Mouse (Mus musculus) bone marrow, adult 2 months (tissue): Measurements from ENCODE around the gene Susd6. TPM values are rescaled to one million over a fixed set of nuclear protein-coding genes. Genes with fewer than 3 reads are reported as not detected.
"Not testable (repeated sequence)": the region's sequence is repeated elsewhere in the genome, so short reads cannot be mapped to it uniquely, and the experiment has no call there.

Experiments
- H3K27ac ChIP-seq: fragments of 200-500 bp; 2 replicates; pipeline ENCODE4 v1.5.1; 2012; ENCODE audit warnings: low read depth, mild to moderate bottlenecking, control low read depth, inconsistent platforms, low read length; ENCODE audit not compliant: control insufficient read depth, poor library complexity, insufficient read depth
- H3K4me1 ChIP-seq: fragments of 200-500 bp; 2 replicates; pipeline ENCODE4 v1.6.1; 2011; ENCODE audit warnings: low read length; ENCODE audit not compliant: control insufficient read depth, insufficient read depth
- H3K4me3 ChIP-seq: fragments of 200-500 bp; replicated peaks from 2 replicates; pipeline ENCODE3; 2011; ENCODE audit warnings: mild to moderate bottlenecking, low read depth, low read length, control low read depth; ENCODE audit not compliant: control insufficient read depth
- CTCF ChIP-seq: fragments of 200-500 bp; IDR thresholded peaks from 2 replicates; pipeline ENCODE4 v1.5.1; 2011; ENCODE audit warnings: low read length, control low read depth; ENCODE audit not compliant: control insufficient read depth, insufficient read depth
- POLR2A ChIP-seq: fragments of 200-500 bp; IDR thresholded peaks from 2 replicates; pipeline ENCODE4 v1.6.1; 2011; ENCODE audit warnings: low read depth, mild to moderate bottlenecking, control low read depth, low read length, borderline replicate concordance; ENCODE audit not compliant: control insufficient read depth
- WGBS: fragments of 180-500 bp; shearing (Covaris S2); methylation state at CpG from one replicate; pipeline ENCODE4 v1.1.7; 2018; 5-methylcytosine and 5-hydroxymethylcytosine counted together
- polyA plus RNA-seq: library from polyadenylated mRNA; stranded (reverse); fragments of >200 nt; gene quantifications from 2 replicates; pipeline ENCODE4 v1.2.4, GENCODE M21; 2011; ENCODE audit warnings: low replicate concordance; ENCODE audit not compliant: missing spikeins, insufficient read depth, insufficient read length

The Susd6 gene
- polyA plus RNA-seq, 1 experiment = 17.3 TPM

DNA sequence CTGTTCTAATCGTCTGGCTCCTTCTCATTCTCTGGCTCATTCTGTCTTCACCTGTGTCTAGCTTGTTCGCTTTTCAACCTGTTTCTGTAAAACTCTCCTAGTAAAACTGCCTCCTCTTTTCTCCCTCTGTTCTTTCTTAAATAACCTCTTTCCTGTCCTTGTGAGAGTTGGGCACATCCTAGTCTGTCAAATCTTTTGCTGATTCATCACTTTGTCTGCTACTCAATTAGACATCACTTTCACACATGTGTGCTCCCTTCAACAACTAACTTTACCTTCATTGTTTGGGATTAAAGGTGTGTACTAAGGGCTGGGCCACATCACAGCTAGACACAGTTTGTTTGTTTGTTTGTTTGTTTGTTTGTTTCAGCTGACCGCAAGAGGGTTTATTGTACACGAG is 10.6 kb upstream of the Susd6 start:
- 88% methylated on average over 4 of the region's 4 CpGs for WGBS
- Histone ChIP-seq H3K4me1 (peaks cover 4% of the 10 kb centered on the region), H3K27ac (no peak overlapping the region), H3K4me3 (no peak overlapping the region)
- TF ChIP-seq CTCF = no peak
- no peak for TF ChIP-seq POLR2A

GRCm38 (mm10) chr12:80782190-80782589 is 8.1 kb upstream of the Susd6 start:
- H3K4me1 ChIP-seq = peaks cover 3% of the 10 kb centered on the region
- 79% methylated on average over 3 of the region's 3 CpGs for WGBS

GRCm38 (mm10) chr12:80782892-80783291 is 7.4 kb upstream of the Susd6 start:
- Histone ChIP-seq H3K4me1 (peaks cover 2% of the 10 kb centered on the region), H3K4me3 (no peak overlapping the region), H3K27ac (no peak overlapping the region)
- TF ChIP-seq POLR2A (no peak), CTCF (no peak)
- 54% methylated on average over 3 of the region's 3 CpGs for WGBS

More at GRCm38 (mm10) chr12:80782190-80782589, 8.1 kb upstream of the Susd6 start:
- TF ChIP-seq CTCF = no peak
- no peak for TF ChIP-seq POLR2A
- Histone ChIP-seq H3K4me3 (no peak overlapping the region), H3K27ac (no peak overlapping the region)

GRCm38 (mm10) chr12:80783889-80784288 is 6.4 kb upstream of the Susd6 start:
- H3K4me1 ChIP-seq = no peaks in the 10 kb centered on the region; the same call in 1 of the 2 replicates
- no peak overlapping the region for H3K27ac ChIP-seq
- no peak for TF ChIP-seq CTCF
- TF ChIP-seq POLR2A = no peak
- H3K4me3 ChIP-seq = no peak overlapping the region
- 25% methylated on average over 1 of the region's 1 CpGs for WGBS

- no peaks in the 10 kb centered on the region; the same call in none of the 2 replicates for H3K4me1 ChIP-seq
- no peak for TF ChIP-seq POLR2A
- no peak for TF ChIP-seq CTCF
- H3K4me3 ChIP-seq = no peak overlapping the region
- WGBS = 15% methylated on average over 5 of the region's 5 CpGs
- H3K27ac ChIP-seq = no peak overlapping the region
These were observed 5.3 kb upstream of the Susd6 start for GRCm38 (mm10) chr12:80785005-80785404.

DNA sequence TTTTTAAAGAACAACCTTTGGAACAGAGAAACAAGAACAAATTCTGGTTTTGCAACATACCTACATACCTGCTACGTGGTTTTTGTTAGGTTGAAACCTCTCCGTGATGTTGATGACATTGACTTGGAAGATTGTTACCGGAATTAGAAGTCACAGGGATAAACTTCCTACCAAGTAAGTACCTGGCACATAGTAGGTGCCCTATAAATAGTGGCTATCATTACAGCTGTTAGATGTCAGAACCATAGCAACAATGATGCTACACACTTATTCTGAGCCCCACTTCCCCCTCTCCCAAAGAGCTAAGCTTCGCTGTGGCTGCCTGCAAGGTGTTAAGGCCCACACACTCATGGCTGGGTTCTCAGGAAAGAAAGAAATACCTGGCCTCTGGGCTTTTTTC is 4.7 kb upstream of the Susd6 start:
- H3K4me3 ChIP-seq = no peak overlapping the region
- TF ChIP-seq CTCF (no peak), POLR2A (no peak)
- WGBS = 77% methylated on average over 4 of the region's 4 CpGs
- no peak overlapping the region for H3K27ac ChIP-seq
- H3K4me1 ChIP-seq = no peaks in the 10 kb centered on the region; the same call in none of the 2 replicates

- TF ChIP-seq POLR2A (no peak), CTCF (no peak)
- 65% methylated on average over 1 of the region's 1 CpGs for WGBS
- no peak overlapping the region for H3K27ac ChIP-seq
- no peaks in the 10 kb centered on the region; the same call in none of the 2 replicates for H3K4me1 ChIP-seq
- H3K4me3 ChIP-seq = no peak overlapping the region
These were observed 3.7 kb upstream of the Susd6 start for GRCm38 (mm10) chr12:80786591-80786990.

DNA sequence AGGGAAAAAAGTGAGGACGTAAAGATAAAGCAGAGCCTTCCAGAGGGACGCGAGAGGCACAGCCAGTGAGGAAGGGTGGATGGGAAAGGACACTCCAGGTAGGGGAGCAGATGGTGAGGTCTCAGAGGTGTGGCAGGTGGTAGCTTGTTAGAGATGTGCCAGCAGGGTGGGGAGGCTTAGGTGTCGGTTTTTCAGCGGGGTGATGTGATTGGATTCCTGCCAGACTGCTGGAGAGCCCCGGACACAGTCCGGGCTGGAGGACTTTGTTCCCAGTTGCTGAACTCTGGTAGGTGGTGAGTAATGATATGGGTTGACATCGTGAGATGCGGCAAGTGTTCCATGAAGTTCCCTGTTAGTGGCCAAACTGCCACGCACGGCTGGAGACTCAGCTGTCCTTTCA is 2.7 kb upstream of the Susd6 start:
- no peaks in the 10 kb centered on the region; the same call in none of the 2 replicates for H3K4me1 ChIP-seq
- WGBS = 76% methylated on average over 11 of the region's 11 CpGs
- H3K4me3 ChIP-seq = no peak overlapping the region
- H3K27ac ChIP-seq = no peak overlapping the region
- TF ChIP-seq POLR2A (no peak), CTCF (no peak)

GRCm38 (mm10) chr12:80788188-80788587 is 2.1 kb upstream of the Susd6 start:
- TF ChIP-seq POLR2A (no peak), CTCF (no peak)
- WGBS = 88% methylated on average over 3 of the region's 3 CpGs
- Histone ChIP-seq H3K4me1 (peaks cover 1% of the 10 kb centered on the region), H3K4me3 (no peak overlapping the region), H3K27ac (no peak overlapping the region)

DNA sequence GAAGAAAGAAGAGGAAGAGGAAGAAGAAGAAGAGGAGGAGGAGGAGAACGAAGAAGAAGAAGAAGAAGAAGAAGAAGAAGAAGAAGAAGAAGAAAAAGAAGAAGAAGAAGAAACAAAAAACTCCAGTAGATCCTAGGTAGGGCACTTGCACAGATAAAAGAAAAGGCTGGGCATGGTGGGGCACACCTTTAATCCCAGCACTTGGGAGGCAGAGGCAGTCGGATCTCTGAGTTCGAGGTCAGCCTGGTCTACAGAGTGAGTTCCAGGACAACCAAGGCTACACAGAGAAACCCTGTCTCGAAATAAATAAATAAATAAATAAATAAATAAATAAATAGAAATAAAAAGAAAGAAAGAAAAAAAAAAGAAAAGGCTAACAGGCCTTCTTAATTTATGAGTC is 1.0 kb upstream of the Susd6 start:
- not testable (repeated sequence) for H3K4me1 ChIP-seq, H3K4me3 ChIP-seq, H3K27ac ChIP-seq
- WGBS = 72% methylated on average over 4 of the region's 4 CpGs
